Mouse (Mus musculus): ENCODE results near the gene Rep15. TPM values are rescaled to one million over a fixed set of nuclear protein-coding genes. Genes with fewer than 3 reads are reported as not detected.

Rep15 gene
- polyA plus RNA-seq, 1 experiment: 6.3 TPM

- TF ChIP-seq POLR2A (IDR thresholded peaks at IDR 0.05; ENCODE audit: low read depth, low read length) (no peak), CTCF (IDR thresholded peaks at IDR 0.05; ENCODE audit: extremely low read depth, insufficient read length, insufficient replicate concordance, low read depth, low read length) (no peak)
- H3K36me3 ChIP-seq (ENCODE audit: control insufficient read depth, insufficient read depth, low read length): peaks cover 30% of the 10 kb centered on the region
- H3K27ac ChIP-seq (ENCODE audit: insufficient read depth, low read depth, low read length): no peak overlapping the region
- H3K4me1 ChIP-seq (ENCODE audit: control insufficient read depth, insufficient read depth, insufficient read length, low read length): peaks cover 24% of the 10 kb centered on the region
- WGBS: 31% methylated on average over 7 of the region's 7 CpGs
- no peaks in the 10 kb centered on the region for H3K27me3 ChIP-seq (ENCODE audit: control insufficient read depth, insufficient read depth, low read length)
- H3K4me3 ChIP-seq (ENCODE audit: low read depth, low read length): no peak overlapping the region
Measured at GRCm38 (mm10) chr6:147062034-147062433, 29.6 kb downstream of the Rep15 start.

GRCm38 (mm10) chr6:147062694-147063093, 30.3 kb downstream of the Rep15 start:
- no peak for TF ChIP-seq CTCF (IDR thresholded peaks at IDR 0.05; ENCODE audit: extremely low read depth, insufficient read length, insufficient replicate concordance, low read depth, low read length)
- Histone ChIP-seq H3K4me3 (ENCODE audit: low read depth, low read length) (no peak overlapping the region), H3K4me1 (ENCODE audit: control insufficient read depth, insufficient read depth, insufficient read length, low read length) (peaks cover 24% of the 10 kb centered on the region), H3K27ac (ENCODE audit: insufficient read depth, low read depth, low read length) (no peak overlapping the region), H3K27me3 (ENCODE audit: control insufficient read depth, insufficient read depth, low read length) (no peaks in the 10 kb centered on the region), H3K36me3 (ENCODE audit: control insufficient read depth, insufficient read depth, low read length) (peaks cover 30% of the 10 kb centered on the region)
- 71% methylated on average over 7 of the region's 7 CpGs for WGBS

GRCm38 (mm10) chr6:147064226-147064943, 32.0 kb downstream of the Rep15 start:
- Histone ChIP-seq H3K4me1 (ENCODE audit: control insufficient read depth, insufficient read depth, insufficient read length, low read length) (peaks cover 24% of the 10 kb centered on the region), H3K36me3 (ENCODE audit: control insufficient read depth, insufficient read depth, low read length) (peaks cover 24% of the 10 kb centered on the region), H3K27me3 (ENCODE audit: control insufficient read depth, insufficient read depth, low read length) (no peaks in the 10 kb centered on the region), H3K4me3 (ENCODE audit: low read depth, low read length) (peak overlapping the region; percentile 5; the same call in 1 of the 2 replicates), H3K27ac (ENCODE audit: insufficient read depth, low read depth, low read length) (peak overlapping the region; percentile 83)
- TF ChIP-seq CTCF (IDR thresholded peaks at IDR 0.05; ENCODE audit: extremely low read depth, insufficient read length, insufficient replicate concordance, low read depth, low read length) (no peak), POLR2A (IDR thresholded peaks at IDR 0.05; ENCODE audit: low read depth, low read length) (no peak)
- 33% methylated on average over 10 of the region's 10 CpGs for WGBS

GRCm38 (mm10) chr6:147064944-147065261, 32.5 kb downstream of the Rep15 start:
- Histone ChIP-seq H3K4me1 (ENCODE audit: control insufficient read depth, insufficient read depth, insufficient read length, low read length) (peaks cover 24% of the 10 kb centered on the region), H3K4me3 (ENCODE audit: low read depth, low read length) (peak overlapping the region; percentile 5; the same call in 1 of the 2 replicates), H3K27me3 (ENCODE audit: control insufficient read depth, insufficient read depth, low read length) (no peaks in the 10 kb centered on the region), H3K36me3 (ENCODE audit: control insufficient read depth, insufficient read depth, low read length) (peaks cover 22% of the 10 kb centered on the region), H3K27ac (ENCODE audit: insufficient read depth, low read depth, low read length) (peak overlapping the region; percentile 83)
- 29% methylated on average over 6 of the region's 6 CpGs for WGBS
- TF ChIP-seq POLR2A (IDR thresholded peaks at IDR 0.05; ENCODE audit: low read depth, low read length): no peak
- TF ChIP-seq CTCF (IDR thresholded peaks at IDR 0.05; ENCODE audit: extremely low read depth, insufficient read length, insufficient replicate concordance, low read depth, low read length): no peak

GRCm38 (mm10) chr6:147075808-147076387, 43.5 kb downstream of the Rep15 start:
- WGBS: 44% methylated on average over 5 of the region's 5 CpGs
- peaks cover 21% of the 10 kb centered on the region for H3K36me3 ChIP-seq (ENCODE audit: control insufficient read depth, insufficient read depth, low read length)
- no peaks in the 10 kb centered on the region for H3K4me1 ChIP-seq (ENCODE audit: control insufficient read depth, insufficient read depth, insufficient read length, low read length)
- TF ChIP-seq POLR2A (IDR thresholded peaks at IDR 0.05; ENCODE audit: low read depth, low read length): no peak
- no peak for TF ChIP-seq CTCF (IDR thresholded peaks at IDR 0.05; ENCODE audit: extremely low read depth, insufficient read length, insufficient replicate concordance, low read depth, low read length)
- no peaks in the 10 kb centered on the region for H3K27me3 ChIP-seq (ENCODE audit: control insufficient read depth, insufficient read depth, low read length)
- no peak overlapping the region; the same call in 1 of the 2 replicates for H3K27ac ChIP-seq (ENCODE audit: insufficient read depth, low read depth, low read length)
- no peak overlapping the region for H3K4me3 ChIP-seq (ENCODE audit: low read depth, low read length)

- WGBS: 92% methylated on average over 8 of the region's 8 CpGs
- Histone ChIP-seq H3K27me3 (ENCODE audit: control insufficient read depth, insufficient read depth, low read length) (no peaks in the 10 kb centered on the region), H3K27ac (ENCODE audit: insufficient read depth, low read depth, low read length) (no peak overlapping the region), H3K36me3 (ENCODE audit: control insufficient read depth, insufficient read depth, low read length) (peaks cover 12% of the 10 kb centered on the region), H3K4me3 (ENCODE audit: low read depth, low read length) (no peak overlapping the region), H3K4me1 (ENCODE audit: control insufficient read depth, insufficient read depth, insufficient read length, low read length) (no peaks in the 10 kb centered on the region)
- TF ChIP-seq CTCF (IDR thresholded peaks at IDR 0.05; ENCODE audit: extremely low read depth, insufficient read length, insufficient replicate concordance, low read depth, low read length) (no peak), POLR2A (IDR thresholded peaks at IDR 0.05; ENCODE audit: low read depth, low read length) (no peak)
Measured at GRCm38 (mm10) chr6:147076878-147077277, 44.5 kb downstream of the Rep15 start.

GRCm38 (mm10) chr6:147079919-147080318, 47.5 kb downstream of the Rep15 start:
- TF ChIP-seq CTCF (IDR thresholded peaks at IDR 0.05; ENCODE audit: extremely low read depth, insufficient read length, insufficient replicate concordance, low read depth, low read length): no peak
- no peak for TF ChIP-seq POLR2A (IDR thresholded peaks at IDR 0.05; ENCODE audit: low read depth, low read length)

More at GRCm38 (mm10) chr6:147079919-147080318, 47.5 kb downstream of the Rep15 start:
- no peaks in the 10 kb centered on the region for H3K4me1 ChIP-seq (ENCODE audit: control insufficient read depth, insufficient read depth, insufficient read length, low read length)
- H3K4me3 ChIP-seq (ENCODE audit: low read depth, low read length): no peak overlapping the region
- WGBS: 89% methylated on average over 10 of the region's 10 CpGs
- peaks cover 3% of the 10 kb centered on the region; the same call in 1 of the 2 replicates for H3K36me3 ChIP-seq (ENCODE audit: control insufficient read depth, insufficient read depth, low read length)
- H3K27me3 ChIP-seq (ENCODE audit: control insufficient read depth, insufficient read depth, low read length): no peaks in the 10 kb centered on the region
- no peak overlapping the region for H3K27ac ChIP-seq (ENCODE audit: insufficient read depth, low read depth, low read length)

Other genes with a start within 250 kb of the Rep15 start
- gene Arntl2, start 236.5 kb upstream of the Rep15 start, polyA plus RNA-seq (2012; rRNA removed): 0.65 and 0.89 TPM in 2 replicates
- gene Smco2, start 182.5 kb upstream of the Rep15 start, polyA plus RNA-seq (2012; rRNA removed): not detected in 2 replicates
- 1.6 and 3.3 TPM in 2 replicates for gene Ppfibp1, start 144.1 kb upstream of the Rep15 start, polyA plus RNA-seq (2012; rRNA removed)
- not detected in 2 replicates for gene 1700034J05Rik, start 78.2 kb upstream of the Rep15 start, polyA plus RNA-seq (2012; rRNA removed)
- gene Mrps35, start 10.2 kb downstream of the Rep15 start, polyA plus RNA-seq (2012; rRNA removed): 3.8 and 7.7 TPM in 2 replicates
- 0.24 TPM in 1 of 2 replicates, not detected in the other for gene Mansc4, start 54.4 kb downstream of the Rep15 start, polyA plus RNA-seq (2012; rRNA removed)
- 3.9 and 6.4 TPM in 2 replicates for gene Klhl42, start 58.8 kb downstream of the Rep15 start, polyA plus RNA-seq (2012; rRNA removed)
- gene Pthlh, start 231.6 kb downstream of the Rep15 start, polyA plus RNA-seq (2012; rRNA removed): 0.32 and 0.41 TPM in 2 replicates